Mouse (Mus musculus) kidney, adult 8-10 months (tissue): Measurements from ENCODE around the gene Usp19.

Experiments
- DNase-seq, 2 experiments: peaks; one replicate each; pipeline ENCODE4 v3.0.0; 2022

The Usp19 gene

DNA sequence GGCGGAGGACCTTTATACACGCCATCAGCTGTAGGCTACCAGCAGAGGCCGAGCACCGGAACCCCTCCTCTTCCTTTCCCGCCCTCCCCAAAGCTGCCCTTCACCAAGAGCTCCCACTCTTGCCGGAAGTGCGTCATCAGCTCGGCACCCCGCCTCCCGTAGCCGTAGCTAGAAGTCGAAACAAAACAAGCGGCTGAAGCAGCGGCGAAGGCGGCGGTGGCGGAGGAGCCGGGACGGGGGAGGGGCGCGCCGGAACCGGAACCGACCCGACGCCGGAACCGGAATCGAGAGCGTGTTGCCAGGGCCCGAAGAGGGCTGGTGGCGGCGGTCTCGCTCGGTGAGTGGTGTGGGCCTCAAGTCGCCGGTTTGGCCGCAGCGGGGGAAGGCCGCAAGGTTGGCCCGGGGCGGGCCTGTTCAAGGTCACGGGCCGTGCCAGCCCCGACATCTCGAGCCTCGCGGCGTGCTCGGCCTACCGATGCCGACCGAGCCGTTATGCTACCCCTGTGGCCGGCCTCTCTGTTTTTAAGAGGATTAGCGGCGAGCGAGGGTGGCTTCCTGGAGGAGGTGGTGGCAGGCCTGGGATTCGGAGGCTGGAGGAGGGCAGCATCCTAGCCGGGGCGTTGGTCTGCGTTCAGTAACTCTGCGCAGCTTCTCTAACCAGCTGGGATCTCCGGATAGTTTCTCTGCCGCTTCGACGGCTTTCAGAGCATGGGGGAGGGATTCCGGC lies at the start of gene Usp19:
Usp19 (plus strand) TSS at position 44 of the 727 bp plus-strand sequence.
- DNase-seq = peak; percentile 96 to 98

DNA sequence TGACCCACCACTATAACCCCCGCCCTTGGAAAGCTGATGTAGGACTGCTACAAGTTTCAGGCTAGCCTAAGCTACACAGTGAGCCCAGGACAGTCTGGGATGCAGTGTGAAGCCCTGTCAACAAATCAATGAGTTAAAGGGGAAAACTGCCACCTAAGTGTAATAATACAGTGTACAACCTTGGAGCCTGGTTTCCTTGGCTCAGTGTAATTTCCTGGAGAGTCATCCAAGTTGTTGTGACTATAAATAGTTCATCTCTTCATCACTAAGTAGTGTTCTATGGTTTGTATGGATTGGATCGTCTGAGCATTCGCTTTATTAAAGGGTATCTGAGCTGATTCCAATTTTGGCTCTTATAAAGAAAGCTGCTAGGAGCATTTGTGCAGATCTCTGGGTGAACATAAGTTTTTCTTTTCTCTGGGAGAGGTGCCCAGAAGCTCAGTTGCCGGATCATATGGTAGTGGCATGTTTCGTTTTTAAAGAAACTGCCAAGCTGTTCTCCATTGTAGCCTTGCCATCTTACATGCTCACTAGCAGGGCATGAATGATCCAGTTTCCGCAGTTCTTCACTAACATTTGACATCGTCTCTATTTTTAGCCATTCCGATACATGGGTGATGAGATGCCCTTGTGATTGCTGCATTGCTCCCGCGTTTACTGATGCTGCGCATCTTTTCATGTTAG lies 49.0 kb upstream of the Usp19 start:
- DNase-seq = no peak

DNA sequence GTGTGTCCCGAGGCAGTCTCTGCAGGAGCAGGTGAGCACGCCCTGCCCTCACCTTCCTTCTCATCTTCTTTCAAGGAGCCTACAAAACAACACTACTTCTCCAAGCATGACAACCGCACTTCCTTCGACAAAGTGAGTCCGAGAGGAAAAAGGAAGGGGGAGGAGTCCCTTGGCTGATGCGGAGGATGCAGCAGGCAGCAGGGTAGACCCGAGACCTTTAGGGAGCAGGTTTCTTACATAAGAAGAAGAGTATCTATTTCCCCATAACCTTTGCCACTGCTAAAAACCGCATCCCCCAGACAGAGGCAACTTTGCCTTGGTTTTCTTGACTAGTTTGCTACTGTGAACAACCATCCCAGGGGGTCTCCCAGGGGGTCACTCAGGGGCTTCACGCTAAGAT lies 45.3 kb upstream of the Usp19 start:
- DNase-seq = no peak

- no peak for DNase-seq
These were observed 40.5 kb upstream of the Usp19 start for GRCm38 (mm10) chr9:108449860-108450259.

DNA sequence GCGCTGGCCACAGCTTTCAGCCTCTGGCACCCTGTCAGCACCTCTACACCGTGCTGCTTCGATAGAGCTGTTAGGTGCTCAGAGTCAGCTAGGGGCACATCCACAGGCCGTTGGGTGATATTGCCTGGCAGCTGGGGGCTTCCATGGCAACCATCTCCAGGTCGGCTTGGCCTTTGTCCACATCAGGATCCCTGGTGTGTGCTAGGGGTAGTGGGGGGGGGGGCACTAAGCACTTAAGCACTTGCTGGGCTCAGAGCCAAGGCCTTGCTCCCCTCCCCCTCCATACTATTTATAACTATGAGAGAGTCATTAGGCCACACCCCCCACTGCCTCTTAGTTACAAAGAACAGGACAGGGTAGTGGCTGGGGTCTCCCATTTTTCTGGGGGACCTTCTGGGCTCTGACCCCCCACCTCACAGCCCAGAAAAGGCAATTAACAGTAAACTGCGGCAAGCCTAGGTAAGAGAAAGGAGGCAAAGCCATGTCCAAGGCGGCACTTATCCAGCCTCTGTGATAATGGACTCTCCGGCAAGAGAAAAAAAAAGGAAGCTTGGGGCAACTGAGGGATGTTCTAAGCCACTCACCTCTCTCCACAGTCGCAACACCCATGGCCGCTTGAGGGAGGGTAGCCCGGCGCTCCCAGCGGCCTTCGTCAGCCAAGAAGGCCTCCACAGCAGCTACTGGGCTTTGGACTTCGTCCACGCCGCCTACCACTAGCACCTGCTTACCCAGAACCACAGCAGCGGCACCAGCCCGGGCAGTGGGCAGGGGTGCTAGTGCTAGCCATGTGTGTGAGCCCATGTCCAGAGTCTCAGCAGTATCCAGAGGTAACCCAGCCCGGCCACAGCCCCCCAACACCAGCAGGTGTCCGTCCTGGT lies 39.9 kb upstream of the Usp19 start:
- DNase-seq = no peak

- no peak for DNase-seq
These were observed 39.3 kb upstream of the Usp19 start for GRCm38 (mm10) chr9:108451170-108451493.

GRCm38 (mm10) chr9:108451519-108452160 lies 38.8 kb upstream of the Usp19 start:
- DNase-seq = no peak

GRCm38 (mm10) chr9:108452291-108452906 lies 38.0 kb upstream of the Usp19 start:
- peak; percentile 72 to 83 for DNase-seq

DNA sequence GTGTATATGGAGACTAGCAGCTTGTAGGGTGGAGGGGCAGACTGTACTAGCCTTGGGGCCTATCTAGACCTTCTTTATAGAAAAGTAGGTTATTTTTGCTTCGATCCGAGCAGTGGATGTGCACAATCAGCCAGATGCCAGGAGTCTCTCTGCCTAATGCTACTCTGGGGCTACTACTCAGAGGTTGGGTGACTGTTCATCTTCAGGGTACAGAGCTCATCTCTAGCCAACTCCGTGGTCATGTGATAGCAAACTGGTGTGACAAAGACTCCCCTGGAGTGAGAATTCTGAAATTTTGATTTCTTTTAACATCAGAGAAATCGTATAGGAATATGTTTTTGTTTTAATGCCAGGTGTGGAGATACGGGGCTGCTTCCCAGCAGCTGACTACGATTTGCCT lies 37.5 kb upstream of the Usp19 start:
- DNase-seq = no peak

- no peak for DNase-seq
These were observed 36.9 kb upstream of the Usp19 start for GRCm38 (mm10) chr9:108453458-108453857.

DNA sequence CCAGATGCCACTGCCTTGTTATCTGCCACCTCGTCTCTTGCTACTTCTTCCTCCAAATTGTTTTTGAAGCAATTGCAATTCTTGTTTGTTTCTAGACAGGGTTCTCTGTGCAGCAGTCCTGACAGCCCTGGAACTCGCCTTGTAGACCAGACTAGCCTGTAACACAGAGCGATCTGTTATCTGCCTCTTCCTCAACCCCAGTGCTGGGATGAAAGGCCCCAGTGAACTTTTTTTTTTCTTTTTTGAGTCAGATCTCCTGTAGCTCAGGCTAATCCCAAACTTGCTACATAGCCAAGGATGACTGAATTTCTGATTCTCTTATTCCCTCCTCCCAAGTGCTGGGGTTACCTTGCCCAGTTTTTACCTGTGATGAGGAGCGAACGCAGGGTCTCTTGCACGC lies 36.0 kb upstream of the Usp19 start:
- DNase-seq = no peak

DNA sequence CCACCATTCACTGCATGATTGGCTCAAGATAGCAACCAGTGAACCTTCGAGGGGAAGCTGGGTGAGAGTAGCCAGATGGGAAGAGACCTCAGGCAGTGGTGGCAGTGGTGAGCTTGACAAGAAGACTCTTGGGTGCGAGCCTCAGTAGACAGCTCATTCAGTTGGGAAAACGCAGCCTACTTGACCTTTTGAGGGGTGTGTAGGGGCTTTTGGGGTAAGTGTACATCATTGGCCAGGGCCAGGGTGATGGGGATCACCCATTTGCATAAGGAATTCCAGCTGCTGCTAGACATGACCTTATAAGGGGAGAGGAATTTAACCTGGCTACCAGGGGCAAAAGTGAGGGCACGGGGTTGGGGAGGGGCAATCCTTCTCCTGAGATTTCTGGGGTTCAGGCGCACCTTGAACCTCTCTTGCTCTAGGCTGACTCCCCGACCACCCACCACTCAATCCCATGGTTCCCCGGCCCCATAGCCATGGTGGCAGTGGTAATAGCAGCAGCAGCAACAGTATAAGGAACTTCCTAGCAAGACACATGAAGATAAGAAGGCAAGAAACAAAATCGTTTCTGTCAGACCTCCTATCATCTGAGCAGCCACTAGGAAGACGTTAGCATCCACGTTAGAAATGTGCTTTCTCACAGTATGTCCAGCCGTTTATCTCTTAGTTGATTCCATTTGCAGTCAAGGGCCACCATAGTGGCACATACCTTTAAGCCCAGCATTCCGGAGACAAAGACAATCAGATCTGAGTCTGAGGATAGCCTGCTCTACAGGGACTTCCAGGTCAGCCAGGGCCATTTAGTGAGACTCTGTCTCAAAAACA lies 34.4 kb upstream of the Usp19 start:
- no peak for DNase-seq

DNA sequence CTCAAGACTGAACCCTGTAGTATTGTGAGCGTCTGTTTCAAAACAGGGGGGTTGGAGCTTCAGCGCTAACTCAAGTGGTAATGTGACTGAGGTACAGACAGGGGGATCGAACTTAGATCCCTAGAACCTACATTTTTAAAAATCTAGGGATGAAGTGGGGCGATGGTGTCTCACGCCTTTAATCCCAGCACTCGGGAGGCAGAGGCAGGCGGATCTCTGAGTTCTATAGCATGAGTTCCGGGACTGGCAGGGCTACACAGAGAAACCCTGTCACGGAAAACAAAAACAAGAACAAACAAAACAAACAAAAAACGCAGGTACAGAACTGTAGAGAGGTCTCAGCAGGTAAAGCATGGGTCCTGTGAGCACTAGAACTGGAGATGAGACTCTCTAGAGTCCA lies 33.4 kb upstream of the Usp19 start:
- no peak for DNase-seq

GRCm38 (mm10) chr9:108459939-108460318 lies 30.5 kb upstream of the Usp19 start:
- DNase-seq = no peak

- peak; percentile 83 to 86 for DNase-seq
These were observed 29.9 kb upstream of the Usp19 start, which contains the start of gene Ccdc71 for GRCm38 (mm10) chr9:108460319-108461178. Ccdc71 (plus strand) TSS chr9:108460527.

- DNase-seq = peak in 1 of 2 experiments; percentile 37
These were observed 29.2 kb upstream of the Usp19 start, which contains the start of gene Klhdc8b for GRCm38 (mm10) chr9:108461181-108461631. Klhdc8b (minus strand) TSS chr9:108461581.

DNA sequence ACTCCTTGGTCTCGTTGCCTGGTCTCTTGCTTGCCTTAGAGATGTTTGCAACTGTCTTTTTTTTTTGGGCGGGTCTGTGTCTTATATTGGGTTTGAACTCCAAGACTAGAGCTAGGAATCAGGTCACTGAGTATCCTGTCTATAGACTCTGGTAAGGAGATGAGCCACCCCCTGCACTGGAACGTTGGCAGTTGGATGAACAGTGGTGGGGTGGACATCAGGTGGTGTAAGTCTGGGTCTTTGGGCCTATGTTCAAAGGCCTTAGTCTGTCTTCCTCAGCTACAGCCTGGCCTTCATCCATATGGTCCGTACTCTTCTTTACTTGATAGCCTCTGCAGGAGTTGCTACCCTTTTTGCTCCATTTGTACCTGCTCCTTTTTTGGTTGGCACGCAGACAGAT lies 28.7 kb upstream of the Usp19 start:
- DNase-seq = no peak

DNA sequence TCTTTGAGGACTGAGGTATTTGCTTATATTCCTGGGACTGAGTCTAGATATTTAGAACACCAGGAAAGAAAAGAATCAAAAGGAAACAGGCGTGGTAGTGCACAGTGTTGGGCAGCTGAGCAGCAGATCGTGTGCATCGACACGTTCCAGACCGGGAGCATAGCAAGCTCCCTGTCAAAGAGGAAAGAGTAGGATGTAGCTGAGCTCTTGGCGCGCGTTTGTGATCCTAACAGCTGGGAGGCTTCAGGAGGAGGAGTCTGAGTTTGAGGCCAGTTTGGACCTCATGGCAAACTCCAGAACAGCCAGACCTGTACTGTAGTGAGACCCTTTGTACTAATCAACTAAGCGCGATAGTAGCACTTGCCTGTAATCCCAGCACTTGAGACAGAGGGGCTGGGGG lies 28.2 kb upstream of the Usp19 start:
- DNase-seq = no peak

GRCm38 (mm10) chr9:108463713-108464112 lies 26.7 kb upstream of the Usp19 start:
- no peak for DNase-seq

DNA sequence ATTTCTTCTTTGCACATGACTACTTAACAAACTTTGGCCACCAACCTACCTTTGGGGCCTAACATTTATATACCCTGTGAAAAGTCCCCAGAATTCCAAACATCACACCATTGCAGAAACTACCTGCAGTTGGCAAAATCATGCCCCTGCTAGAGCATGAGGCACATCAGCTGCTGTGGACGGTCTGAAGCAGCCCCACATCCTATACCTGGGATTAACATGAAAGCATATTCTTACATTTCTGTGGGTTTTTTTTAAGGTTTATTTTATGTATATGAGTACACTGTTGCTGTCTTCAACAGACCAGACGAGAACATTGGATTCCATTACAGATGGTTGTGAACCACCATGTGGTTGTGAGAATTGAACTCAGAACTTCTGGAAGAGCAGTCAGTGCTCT lies 24.2 kb upstream of the Usp19 start:
- DNase-seq = no peak

- no peak for DNase-seq
These were observed 21.0 kb upstream of the Usp19 start for GRCm38 (mm10) chr9:108469430-108469829.
